Mouse (Mus musculus) c-Kit-negative CD71-positive TER-119-positive erythroid progenitor cells, embryonic 14.5 days (primary cell): Measurements from ENCODE around the gene Map3k5.
"Not testable (repeated sequence)": the region's sequence is repeated elsewhere in the genome, so short reads cannot be mapped to it uniquely, and the experiment has no call there.

Source experiments
- DNase-seq: peaks from one replicate; pipeline ENCODE4 v3.0.0-alpha.2; 2013; ENCODE audit warnings: low read depth, low spot score

Map3k5 gene

GRCm38 (mm10) chr10:19966597-19966996 lies 32.3 kb downstream of the Map3k5 start:
- DNase-seq: no peak

- DNase-seq: no peak
Measured at GRCm38 (mm10) chr10:19968445-19968844, 34.2 kb downstream of the Map3k5 start.

GRCm38 (mm10) chr10:19969831-19970460 lies 35.7 kb downstream of the Map3k5 start:
- no peak for DNase-seq

DNA sequence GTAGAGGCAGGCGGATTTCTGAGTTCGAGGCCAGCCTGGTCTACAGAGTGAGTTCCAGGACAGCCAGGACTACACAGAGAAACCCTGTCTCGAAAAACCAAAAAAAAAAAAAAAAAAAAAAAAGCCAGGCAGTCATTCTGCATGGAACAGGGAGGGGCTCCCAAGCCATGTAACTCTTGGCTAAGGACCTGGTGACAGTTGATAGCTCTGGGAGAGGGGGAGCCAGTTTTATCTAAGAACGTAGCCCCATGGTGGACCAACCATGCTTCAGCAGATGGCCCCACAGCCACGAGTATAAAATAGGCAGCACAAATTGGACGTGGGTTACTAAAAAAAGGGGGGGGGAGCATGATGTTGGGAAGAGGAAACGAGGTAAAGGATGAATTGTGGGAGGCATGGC lies 37.2 kb downstream of the Map3k5 start:
- not testable (repeated sequence) for DNase-seq

DNA sequence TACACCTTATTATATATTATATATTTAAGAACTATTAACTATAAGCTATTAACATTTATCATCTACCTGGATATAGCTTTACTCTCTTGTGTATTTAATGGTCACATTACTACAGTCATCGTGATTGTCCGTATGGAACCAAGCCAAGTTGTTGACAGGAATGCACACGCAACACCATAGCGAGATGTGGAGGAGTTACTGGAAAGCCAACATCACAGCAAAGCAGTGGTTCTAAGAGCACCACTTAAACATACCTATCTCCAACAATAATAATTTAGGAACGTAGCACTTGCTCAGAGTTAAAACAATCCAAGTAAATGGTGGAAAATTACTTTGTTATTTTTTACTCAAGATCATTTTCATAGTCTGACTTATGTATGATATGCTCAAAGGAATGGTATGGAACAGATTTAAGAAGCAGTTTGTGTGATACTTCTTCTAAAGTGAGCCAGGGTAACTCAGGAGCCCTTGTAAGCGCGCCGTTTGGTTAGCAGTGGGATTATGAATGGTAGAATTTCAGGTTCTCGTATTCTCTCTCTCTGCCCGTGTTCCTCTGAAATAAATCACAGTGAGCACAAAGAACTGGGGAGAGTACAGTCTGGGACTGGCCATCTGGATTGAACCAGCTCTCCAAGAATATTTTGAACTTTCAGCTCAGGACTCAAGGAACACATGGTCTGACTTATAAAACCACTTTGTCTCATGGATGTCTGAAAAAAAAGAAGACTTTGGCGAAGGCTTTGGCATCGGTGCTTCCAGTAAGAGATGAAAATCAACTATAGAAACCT lies 39.2 kb downstream of the Map3k5 start:
- DNase-seq: no peak

GRCm38 (mm10) chr10:19977557-19977956 lies 43.3 kb downstream of the Map3k5 start:
- DNase-seq: no peak

DNA sequence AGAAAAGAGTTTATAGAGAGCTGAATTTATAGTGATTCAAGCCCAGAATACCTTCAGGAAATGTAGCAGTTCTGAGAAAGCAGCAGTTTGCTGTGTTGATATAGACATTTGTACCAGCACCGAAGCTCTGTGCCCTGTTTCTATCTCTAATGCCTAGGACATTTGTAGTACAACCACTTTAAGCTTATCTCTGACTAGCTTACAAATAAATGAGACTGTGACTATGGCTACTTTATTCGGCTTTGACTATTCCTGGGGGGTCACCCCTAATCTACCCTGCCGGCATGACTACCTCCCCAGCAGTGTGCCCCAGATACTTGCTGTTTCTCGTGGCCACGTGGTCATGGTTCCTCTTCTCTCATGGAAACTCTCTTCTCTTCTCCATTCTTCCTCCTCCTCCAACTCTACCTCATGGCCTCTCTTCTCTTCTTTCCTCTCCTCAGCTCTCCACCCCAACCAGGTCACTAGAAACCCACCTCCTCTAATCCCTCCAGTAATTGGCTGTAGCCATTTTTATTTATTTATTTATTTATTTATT lies 44.5 kb downstream of the Map3k5 start:
- DNase-seq: no peak

DNA sequence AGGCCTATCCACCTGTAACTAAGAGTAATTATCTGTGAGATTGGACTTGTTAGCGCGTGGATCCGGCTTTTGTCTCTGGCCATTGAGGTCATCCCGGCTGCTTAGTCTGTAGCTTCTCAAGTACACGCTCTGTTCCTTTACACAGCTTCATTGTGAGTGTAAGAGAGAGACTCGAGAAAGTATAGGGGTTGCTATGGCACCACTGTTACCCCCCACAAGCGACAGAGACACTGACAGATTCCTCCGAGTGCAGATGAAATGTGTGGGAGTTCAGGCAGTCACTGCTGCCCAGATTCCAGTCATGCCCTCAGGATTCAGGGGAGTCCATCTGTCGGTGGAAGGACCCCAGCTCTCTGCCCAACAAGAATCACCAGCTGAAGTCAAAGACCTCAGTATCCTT lies 53.5 kb downstream of the Map3k5 start:
- no peak for DNase-seq

- DNase-seq: no peak
Measured at GRCm38 (mm10) chr10:19989986-19990385, 55.7 kb downstream of the Map3k5 start.

DNA sequence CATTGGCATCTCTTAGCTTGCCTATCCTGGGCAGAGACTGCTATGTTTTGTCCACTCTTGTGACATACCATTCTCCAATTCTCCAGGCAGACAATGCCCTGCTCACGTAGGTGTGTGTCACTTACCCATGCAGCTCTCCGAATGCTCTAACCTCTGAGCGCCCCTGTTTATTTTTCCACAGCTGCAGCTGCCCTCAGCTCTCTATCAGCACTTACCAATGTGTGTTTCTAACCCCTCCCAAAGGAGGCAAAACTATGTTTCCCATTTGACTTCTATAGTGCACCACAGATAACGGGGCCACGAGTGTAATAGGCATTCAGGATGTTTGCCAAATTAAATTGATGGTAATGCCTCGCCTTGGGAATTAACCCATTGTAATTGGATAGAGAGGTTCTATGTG lies 56.4 kb downstream of the Map3k5 start:
- no peak for DNase-seq

- no peak for DNase-seq
Measured at GRCm38 (mm10) chr10:19991237-19991865, 57.1 kb downstream of the Map3k5 start.

- DNase-seq: no peak
Measured at GRCm38 (mm10) chr10:19991866-19992252, 57.6 kb downstream of the Map3k5 start.

GRCm38 (mm10) chr10:19994469-19995450 lies 60.5 kb downstream of the Map3k5 start:
- DNase-seq: no peak

DNA sequence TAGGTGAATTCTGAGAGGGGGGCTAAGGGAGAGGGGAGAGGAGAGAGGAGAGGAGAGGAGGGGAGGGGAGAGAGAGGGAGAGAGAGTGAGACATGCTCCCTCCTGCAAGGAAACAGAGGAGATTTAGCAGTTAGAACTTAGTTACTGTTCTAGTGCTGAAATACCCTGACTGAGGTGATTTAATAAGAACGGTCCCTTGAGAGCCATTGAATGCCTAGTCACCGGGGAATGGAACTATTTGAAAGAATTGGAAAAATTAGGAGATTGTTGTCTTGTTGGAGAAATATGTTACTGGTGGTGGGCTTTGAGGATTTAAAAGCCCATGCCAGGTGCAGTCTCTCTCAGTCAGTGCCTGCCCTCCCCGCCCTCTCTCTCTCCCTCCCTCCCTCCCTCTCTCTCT lies 61.9 kb downstream of the Map3k5 start:
- DNase-seq: no peak

GRCm38 (mm10) chr10:19999703-20000407 lies 65.6 kb downstream of the Map3k5 start:
- no peak for DNase-seq

GRCm38 (mm10) chr10:20000408-20000770 lies 66.1 kb downstream of the Map3k5 start:
- no peak for DNase-seq

GRCm38 (mm10) chr10:20001990-20002389 lies 67.7 kb downstream of the Map3k5 start:
- no peak for DNase-seq

- no peak for DNase-seq
Measured at GRCm38 (mm10) chr10:20003006-20003405, 68.7 kb downstream of the Map3k5 start.

DNA sequence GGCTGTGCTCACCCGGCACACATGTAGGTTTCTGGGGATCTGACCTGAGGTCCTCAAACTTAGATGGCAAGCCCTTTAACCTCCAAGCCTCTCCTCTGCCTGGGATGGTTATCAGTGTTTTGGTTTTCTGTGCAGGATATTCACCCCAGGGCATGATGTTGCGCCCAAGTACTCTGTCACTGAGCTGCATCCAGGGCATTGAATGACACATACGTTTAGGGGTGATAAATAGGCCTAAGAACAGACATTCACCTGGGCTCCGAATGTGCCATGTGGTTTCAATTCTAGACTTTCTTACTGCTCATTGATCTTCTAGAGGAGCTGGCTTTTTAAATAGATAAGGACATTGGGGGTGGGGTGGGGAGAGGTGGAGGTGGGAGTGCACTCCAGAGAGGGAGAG lies 70.5 kb downstream of the Map3k5 start:
- DNase-seq: no peak

DNA sequence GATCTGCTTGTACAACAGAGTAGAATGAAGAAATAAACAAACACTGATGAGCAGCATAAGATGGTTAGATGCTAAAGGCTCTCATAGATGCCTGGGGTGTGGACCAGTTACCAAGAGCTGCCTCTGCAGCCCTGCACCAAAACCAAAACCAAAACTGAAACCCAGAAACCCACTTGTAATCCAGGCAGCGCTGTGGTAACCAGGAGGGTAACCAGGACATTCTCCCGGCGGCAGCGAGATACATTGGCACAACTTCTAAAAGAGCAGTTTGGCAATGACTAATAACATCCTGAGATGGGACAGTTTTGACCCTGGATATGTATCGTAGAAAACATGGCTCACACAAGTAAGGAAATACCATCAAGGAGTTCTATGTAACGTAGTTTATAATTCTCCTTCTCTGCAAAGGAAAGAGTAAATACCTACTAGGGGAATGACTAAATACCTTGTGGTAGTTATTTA lies 71.2 kb downstream of the Map3k5 start:
- no peak for DNase-seq
